Mouse (Mus musculus) MEL (cell line): ENCODE results near the gene Pdss2.

Experiments
- CHD1 ChIP-seq: IDR thresholded peaks from 2 replicates; pipeline ENCODE4 v1.6.1; 2012; ENCODE audit warnings: low read depth, mild to moderate bottlenecking, inconsistent platforms, low read length, improper control_type of control experiment
- CTCF ChIP-seq, 3 experiments: IDR thresholded peaks in 2 of 3; conservative IDR thresholded peaks in 1 of 3; 2 replicates each; pipeline ENCODE4 v1.5.1; 2011 to 2012; ENCODE audit warnings: low read length in 3 of 3, low read depth in 2 of 3, mild to moderate bottlenecking in 2 of 3, improper control_type of control experiment in 1 of 3, inconsistent platforms in 1 of 3, mixed read lengths in 1 of 3, moderate library complexity in 1 of 3; ENCODE audit not compliant: control insufficient read depth in 1 of 3, insufficient read depth in 1 of 3, poor library complexity in 1 of 3, severe bottlenecking in 1 of 3
- EP300 ChIP-seq, 2 experiments: IDR thresholded peaks; 2 replicates each; pipeline ENCODE4 v1.6.1; 2011; ENCODE audit warnings: improper control_type of control experiment in 2 of 2, low read length in 2 of 2, low read depth in 1 of 2, mild to moderate bottlenecking in 1 of 2
- GABPA ChIP-seq: IDR thresholded peaks from 2 replicates; pipeline ENCODE4 v1.6.1; 2012; ENCODE audit warnings: low read depth, mild to moderate bottlenecking, inconsistent platforms, low read length, improper control_type of control experiment, moderate library complexity
- MAFK ChIP-seq: IDR thresholded peaks from 2 replicates; pipeline ENCODE4 v1.6.1; 2011; ENCODE audit warnings: low read depth, mild to moderate bottlenecking, low read length, improper control_type of control experiment, borderline replicate concordance
- MAX ChIP-seq: IDR thresholded peaks from 2 replicates; pipeline ENCODE4 v1.6.1; 2011; ENCODE audit warnings: low read length, improper control_type of control experiment
- MEF2A ChIP-seq: IDR thresholded peaks from 2 replicates; pipeline ENCODE4 v1.6.1; 2014; ENCODE audit warnings: low read depth, mild to moderate bottlenecking, inconsistent platforms, low read length, improper control_type of control experiment; ENCODE audit not compliant: poor library complexity, insufficient replicate concordance, severe bottlenecking; ENCODE audit errors: extremely low read depth
- MXI1 ChIP-seq: IDR thresholded peaks from 2 replicates; pipeline ENCODE4 v1.6.1; 2011; ENCODE audit warnings: mild to moderate bottlenecking, low read depth, low read length, improper control_type of control experiment
- NELFE ChIP-seq: IDR thresholded peaks from 2 replicates; pipeline ENCODE4 v1.6.1; 2011; ENCODE audit warnings: low read depth, low read length, improper control_type of control experiment
- NRF1 ChIP-seq: IDR thresholded peaks from 2 replicates; pipeline ENCODE4 v1.6.1; 2014; ENCODE audit warnings: low read depth, mild to moderate bottlenecking, inconsistent platforms, low read length, improper control_type of control experiment, moderate library complexity; ENCODE audit not compliant: poor library complexity, insufficient read depth, severe bottlenecking
- POLR2A ChIP-seq, 2 experiments: IDR thresholded peaks; 2 replicates each; pipeline ENCODE4 v1.6.1; 2011 to 2012; ENCODE audit warnings: low read length in 2 of 2, mild to moderate bottlenecking in 2 of 2, control low read depth in 1 of 2, improper control_type of control experiment in 1 of 2, low read depth in 1 of 2, moderate library complexity in 1 of 2; ENCODE audit not compliant: control insufficient read depth in 1 of 2, insufficient read depth in 1 of 2, poor library complexity in 1 of 2
- POLR2AphosphoS2 ChIP-seq: IDR thresholded peaks from 2 replicates; pipeline ENCODE4 v1.6.1; 2011; ENCODE audit warnings: low read length, improper control_type of control experiment
- TBP ChIP-seq: IDR thresholded peaks from 2 replicates; pipeline ENCODE4 v1.8.0; 2011; ENCODE audit warnings: low read depth, low read length, improper control_type of control experiment
- USF1 ChIP-seq: IDR thresholded peaks from 2 replicates; pipeline ENCODE4 v1.6.1; 2014; ENCODE audit warnings: low read depth, mild to moderate bottlenecking, inconsistent platforms, low read length, improper control_type of control experiment, moderate library complexity

- TF ChIP-seq MAFK (no peak), POLR2A (IDR thresholded peaks at IDR 0.05; ENCODE audit: control insufficient read depth in 1 of 2, insufficient read depth in 1 of 2, low read depth in 1 of 2, low read length in 2 of 2, poor library complexity in 1 of 2) (no peak), MXI1 (no peak), CHD1 (no peak), CTCF (IDR thresholded peaks at IDR 0.05 in 2 of 3, conservative IDR thresholded peaks at IDR 0.05 in 1 of 3; ENCODE audit: control insufficient read depth in 1 of 3, insufficient read depth in 1 of 3, low read depth in 2 of 3, low read length in 3 of 3, poor library complexity in 1 of 3, severe bottlenecking in 1 of 3) (no peak), EP300 (IDR thresholded peaks at IDR 0.05; ENCODE audit: low read depth in 1 of 2, low read length in 2 of 2) (no peak), NRF1 (no peak), USF1 (no peak), GABPA (no peak), POLR2AphosphoS2 (no peak), MAX (no peak), MEF2A (no peak), NELFE (no peak), TBP (no peak)
Measured at GRCm38 (mm10) chr10:43481179-43481578, 259.9 kb downstream of the Pdss2 start.
